26 mouse cellular contexts compared by ENCODE assay signal in genomic region chr9:69227806-69228205, GRCm38 (mm10).
DNase-seq lines count a peak whose midpoint lies in the region; ATAC-seq lines count a peak whose summit lies in the region.
"Had no signal": no experiment of that assay in that cellular context is flagged by ENCODE, and none has a peak within 500 bp of the region (broad histone marks: within the 10 kb centered on the region; RNA-seq: fewer than 3 reads in every experiment).

No protein-coding gene starts in this region.

- no peak overlapping the region for H3K27ac ChIP-seq in heart, embryonic 12.5 days (ENCODE audit: poor library complexity, severe bottlenecking)
- H3K27ac ChIP-seq: embryonic facial prominence, embryonic 13.5 days; heart, embryonic 13.5 days; hindbrain, embryonic 10.5 days; kidney, embryonic 15.5 days; limb, embryonic 13.5 days; liver, embryonic 12.5 days; stomach, embryonic 15.5 days had no signal

- H3K4me3 ChIP-seq in heart, embryonic 12.5 days = no peak overlapping the region
- H3K4me3 ChIP-seq: embryonic facial prominence, embryonic 13.5 days; erythroblast, embryonic 14.5 days; heart, embryonic 13.5 days; hindbrain, embryonic 10.5 days; kidney, embryonic 15.5 days; limb, embryonic 13.5 days; liver, embryonic 12.5 days; stomach, embryonic 15.5 days had no signal

- H3K4me2 ChIP-seq in heart, embryonic 12.5 days = no peak overlapping the region
- H3K4me2 ChIP-seq: embryonic facial prominence, embryonic 13.5 days; heart, embryonic 13.5 days; kidney, embryonic 15.5 days; limb, embryonic 13.5 days; liver, embryonic 12.5 days; stomach, embryonic 15.5 days had no signal

- DNase-seq in adrenal gland, adult (ENCODE audit: inconsistent age in 2 of 2, low spot score in 1 of 2) = peak; percentile 17 to 80
- DNase-seq in adrenal gland, adult 18-20 months (ENCODE audit: low spot score in 2 of 2) = no peak
- DNase-seq in heart, adult 11 months = peak; percentile 88
- DNase-seq in lung, postnatal 25 days (ENCODE audit: low spot score) = peak; percentile 10
- DNase-seq in lung, postnatal 10 days = no peak
- no peak for DNase-seq in layer of hippocampus, postnatal 10 days (ENCODE audit: low spot score in 2 of 2)
- DNase-seq in cerebellum, postnatal 14 days = no peak
- DNase-seq: cerebellum, adult 9-10 months; embryo, embryonic 11 days; forebrain, postnatal 0 days; heart, postnatal 14 days; kidney, adult 18-20 months; kidney, postnatal 25 days; midbrain, embryonic 14.5 days had no signal

- no peaks in the 10 kb centered on the region for H3K36me3 ChIP-seq in heart, embryonic 12.5 days
- H3K36me3 ChIP-seq: embryonic facial prominence, embryonic 13.5 days; heart, embryonic 13.5 days; hindbrain, embryonic 10.5 days; kidney, embryonic 15.5 days; limb, embryonic 13.5 days; liver, embryonic 12.5 days; stomach, embryonic 15.5 days had no signal

- peaks cover 6% of the 10 kb centered on the region for H3K4me1 ChIP-seq in heart, embryonic 12.5 days (replicated peaks)
- H3K4me1 ChIP-seq: liver, embryonic 12.5 days; stomach, embryonic 15.5 days had no signal

- H3K27me3 ChIP-seq in heart, embryonic 12.5 days (replicated peaks) = no peaks in the 10 kb centered on the region
- H3K27me3 ChIP-seq: CH12.LX; embryonic facial prominence, embryonic 13.5 days; heart, embryonic 13.5 days; liver, embryonic 12.5 days; stomach, embryonic 15.5 days had no signal

- WGBS in heart, embryonic 12.5 days = 74% methylated on average over 6 of the region's 6 CpGs

- H3K9me3 ChIP-seq in heart, embryonic 12.5 days (replicated peaks) = no peaks in the 10 kb centered on the region
- H3K9me3 ChIP-seq: heart, embryonic 13.5 days; kidney, embryonic 15.5 days; limb, embryonic 13.5 days; liver, embryonic 12.5 days; stomach, embryonic 15.5 days had no signal

- ATAC-seq in heart, embryonic 12.5 days (ENCODE audit: insufficient number of reproducible peaks, low FRiP score) = no peak
- ATAC-seq: activated CD4-positive, CD25-positive, alpha-beta regulatory T cell, adult 4 months; forebrain, postnatal 0 days; hindbrain, embryonic 16.5 days; liver, embryonic 12.5 days had no signal

- H3K9ac ChIP-seq in heart, embryonic 12.5 days = no peak overlapping the region
- H3K9ac ChIP-seq: embryonic facial prominence, embryonic 13.5 days; forebrain, postnatal 0 days; heart, embryonic 13.5 days; kidney, embryonic 15.5 days; limb, embryonic 13.5 days; liver, embryonic 12.5 days; stomach, embryonic 15.5 days had no signal

Comparison
In these comparisons a context has a peak if more than half of its experiments do, and no peak if none do; other contexts are left out.
1. DNase-seq: peak in adrenal gland, adult (2 of 2), heart, adult 11 months (single experiment) and lung, postnatal 25 days (single experiment); none in adrenal gland, adult 18-20 months (0 of 2), lung, postnatal 10 days (single experiment), layer of hippocampus, postnatal 10 days (0 of 2) and cerebellum, postnatal 14 days (0 of 2).